Mouse (Mus musculus) ES-Bruce4 (cell line): ENCODE measurements at regions not wholly inside any gene's neighbourhood (a gene's known extent, or its start where the extent isn't known, plus 50 kb on each side); places are given as distances from the start of the nearest gene placed in this dataset.

Source experiments
- CTCF ChIP-seq: IDR thresholded peaks from one replicate; pipeline ENCODE4 v1.8.1; 2011; ENCODE audit warnings: low read depth, low read length
- EP300 ChIP-seq: IDR thresholded peaks from 2 replicates; pipeline ENCODE4 v1.6.1; 2011; ENCODE audit warnings: low read depth, low read length; ENCODE audit not compliant: insufficient read depth
- POLR2A ChIP-seq: IDR thresholded peaks from one replicate; pipeline ENCODE4 v1.8.1; 2011; ENCODE audit warnings: low read length; ENCODE audit not compliant: insufficient read depth

DNA sequence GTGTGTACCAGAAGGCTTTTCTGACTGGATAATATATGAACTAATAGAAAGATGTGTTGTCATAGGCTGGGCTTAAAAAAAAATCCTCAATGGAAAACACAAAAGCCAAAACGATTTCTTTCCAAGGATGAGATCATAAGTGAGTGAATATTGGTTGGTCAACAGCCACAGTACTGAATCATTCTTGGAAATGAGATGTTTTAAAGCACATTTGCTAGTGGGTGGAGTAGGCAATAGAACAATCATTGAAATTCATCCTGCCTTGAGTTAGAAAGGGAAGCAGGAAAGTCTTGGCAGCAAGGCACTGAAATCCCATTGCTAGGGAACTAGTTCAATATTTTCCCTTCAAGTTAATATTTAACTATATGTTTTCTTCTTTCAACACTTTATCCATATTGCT is 449.3 kb upstream of the Cldn34d start:
- TF ChIP-seq POLR2A (no peak), CTCF (no peak), EP300 (no peak)
